Mouse (Mus musculus) ES-E14 (cell line): ENCODE measurements around the gene Msi2.

ENCODE experiments used
- ZC3H11A ChIP-seq: IDR thresholded peaks from 2 replicates; pipeline ENCODE4 v1.6.1; 2012; ENCODE audit warnings: low read depth, mild to moderate bottlenecking, inconsistent platforms, low read length, borderline replicate concordance
- ZNF384 ChIP-seq: IDR thresholded peaks from 2 replicates; pipeline ENCODE4 v1.6.1; 2012; ENCODE audit warnings: low read depth, low read length, inconsistent platforms

DNA sequence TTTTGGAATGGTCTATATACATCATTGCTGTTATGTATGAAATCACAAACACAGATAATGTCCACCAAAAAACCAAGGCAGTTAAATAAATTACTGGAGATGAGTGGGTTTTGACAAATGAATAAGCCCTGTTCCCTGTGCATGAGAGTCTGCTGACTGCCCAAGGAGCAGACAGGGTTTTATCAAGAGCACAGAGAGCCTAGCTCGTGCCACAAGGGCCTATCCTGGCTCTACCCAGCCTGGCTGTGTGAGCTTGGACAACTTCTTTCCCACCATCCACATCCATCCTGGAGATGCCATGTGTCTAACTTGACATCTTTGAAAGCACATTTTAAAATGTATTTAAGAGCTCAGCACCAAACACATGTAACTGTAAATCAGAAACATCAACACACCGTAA lies 132.4 kb downstream of the Msi2 start:
- TF ChIP-seq ZC3H11A, result no peak
- no peak for TF ChIP-seq ZNF384
